In genomic region chr9:43263946-43264451, GRCm38 (mm10) we compare ENCODE assay signal across 9 mouse cellular contexts. TPM values are rescaled to one million over a fixed set of nuclear protein-coding genes. Genes with fewer than 3 reads are reported as not detected.
DNase-seq lines count a peak whose midpoint lies in the region; ATAC-seq and TF ChIP-seq lines count a peak whose summit lies in the region.
"Had no signal": no experiment of that assay in that cellular context is flagged by ENCODE, and none has a peak within 500 bp of the region (broad histone marks: within the 10 kb centered on the region; RNA-seq: fewer than 3 reads in every experiment).

No protein-coding gene starts in this region.

- TF ChIP-seq POLR2A in small intestine, adult 2 months (IDR thresholded peaks at IDR 0.05; ENCODE audit: low read depth, low read length) = no peak
- no peak for TF ChIP-seq POLR2A in cerebellum, adult 2 months (IDR thresholded peaks at IDR 0.05; ENCODE audit: borderline replicate concordance, insufficient read depth, low read length)

- no peak overlapping the region for H3K4me3 ChIP-seq in kidney, embryonic 16.5 days (ENCODE audit: low read length)
- peak overlapping the region; percentile 5; the same call in 1 of the 2 replicates for H3K4me3 ChIP-seq in small intestine, adult 2 months (ENCODE audit: low read depth, low read length)
- no peak overlapping the region for H3K4me3 ChIP-seq in cerebellum, adult 2 months (replicated peaks; ENCODE audit: insufficient read depth, low read depth, low read length)

- peak; percentile 41 for DNase-seq in ovary, adult 18-20 months (ENCODE audit: low spot score)
- DNase-seq in ovary, postnatal 10 days (ENCODE audit: low spot score) = no peak
- DNase-seq in gastrocnemius, postnatal 14 days = peak; percentile 77
- DNase-seq in cerebellum, adult 2 months = no peak
- DNase-seq in frontal cortex, adult 2 months (ENCODE audit: extremely low spot score in 1 of 2, low spot score in 1 of 2) = no peak
- DNase-seq in cerebellum, postnatal 14 days = no peak

- no peaks in the 10 kb centered on the region for H3K9me3 ChIP-seq in kidney, embryonic 16.5 days (ENCODE audit: low read length)

- TF ChIP-seq CTCF in small intestine, adult 2 months (IDR thresholded peaks at IDR 0.05; ENCODE audit: extremely low read depth, insufficient read length, insufficient replicate concordance, low read depth, low read length) = no peak
- TF ChIP-seq CTCF in cerebellum, adult 2 months (IDR thresholded peaks at IDR 0.05; ENCODE audit: borderline replicate concordance, insufficient read depth, low read depth, low read length) = no peak

- intact Hi-C loops in gastrocnemius, postnatal 14 days (cut with DNase I; ENCODE audit: low total_unique reads) = no loop called here

- H3K9ac ChIP-seq in kidney, embryonic 16.5 days (replicated peaks; ENCODE audit: low read length) = peak overlapping the region; percentile 27

- no peak overlapping the region for H3K4me2 ChIP-seq in kidney, embryonic 16.5 days (replicated peaks; ENCODE audit: low read depth, low read length)

- 22% methylated on average over 11 of the region's 11 CpGs for WGBS in kidney, embryonic 16.5 days
- WGBS in small intestine, adult 2 months = 11% methylated on average over 11 of the region's 11 CpGs
- WGBS in cerebellum, adult 2 months = 39% methylated on average over 11 of the region's 11 CpGs

- peak overlapping the region; percentile 87 for H3K27ac ChIP-seq in kidney, embryonic 16.5 days (ENCODE audit: low read length)
- peak overlapping the region; percentile 94 for H3K27ac ChIP-seq in small intestine, adult 2 months (ENCODE audit: insufficient read depth, low read depth, low read length)
- H3K27ac ChIP-seq in cerebellum, adult 2 months (ENCODE audit: insufficient read depth, low read length) = no peak overlapping the region

- ATAC-seq in kidney, embryonic 16.5 days (ENCODE audit: low FRiP score, low TSS enrichment) = peak; percentile 65

- H3K36me3 ChIP-seq in kidney, embryonic 16.5 days (ENCODE audit: insufficient read depth, low read length) = no peaks in the 10 kb centered on the region
- H3K36me3 ChIP-seq in small intestine, adult 2 months (ENCODE audit: control insufficient read depth, insufficient read depth, low read length) = no peaks in the 10 kb centered on the region

- peaks cover 40% of the 10 kb centered on the region for H3K4me1 ChIP-seq in kidney, embryonic 16.5 days (ENCODE audit: insufficient read depth, low read length)
- H3K4me1 ChIP-seq in small intestine, adult 2 months (ENCODE audit: control insufficient read depth, insufficient read depth, insufficient read length, low read length) = peaks cover 28% of the 10 kb centered on the region
- H3K4me1 ChIP-seq in cerebellum, adult 2 months (ENCODE audit: control insufficient read depth, insufficient read depth, low read length) = no peaks in the 10 kb centered on the region

- no peaks in the 10 kb centered on the region for H3K27me3 ChIP-seq in kidney, embryonic 16.5 days (ENCODE audit: insufficient read depth, low read length)
- no peaks in the 10 kb centered on the region for H3K27me3 ChIP-seq in small intestine, adult 2 months (ENCODE audit: control insufficient read depth, insufficient read depth, low read length)
- no peaks in the 10 kb centered on the region for H3K27me3 ChIP-seq in cerebellum, adult 2 months (ENCODE audit: control insufficient read depth, insufficient read depth, low read length)

RNA-seq across cellular contexts. Expression of gene Oaf, which starts 24.3 kb away (rescaled TPM):
- 10 to 100 TPM; 12.0 to 24.9 TPM for total RNA-seq in gastrocnemius, postnatal 14 days (2021)
- polyA plus RNA-seq in kidney, embryonic 16.5 days (2015; fragmentation: Nextera tagmentation; extraction: Ambion mirVana) = 46.6 and 63.8 TPM in 2 replicates
- 21.4 and 35.7 TPM in 2 replicates for polyA plus RNA-seq in small intestine, adult 2 months (2012; rRNA removed)
- polyA plus RNA-seq in cerebellum, adult 2 months (2012; rRNA removed) = 5.2 and 6.3 TPM in 2 replicates
- 23.9 and 27.8 TPM in 2 replicates for polyA plus RNA-seq in frontal cortex, adult 2 months (2012; rRNA removed)
- total RNA-seq: neutrophil, adult 5-6 weeks had no signal

RNA-seq across cellular contexts. Expression of gene Trim29, which starts 46.6 kb away (rescaled TPM):
- total RNA-seq in gastrocnemius, postnatal 14 days (2021) = under 1 TPM; 0.08 to 0.16 TPM
- 1.1 and 2.0 TPM in 2 replicates for polyA plus RNA-seq in kidney, embryonic 16.5 days (2015; fragmentation: Nextera tagmentation; extraction: Ambion mirVana)
- 0.11 and 0.79 TPM in 2 replicates for polyA plus RNA-seq in small intestine, adult 2 months (2012; rRNA removed)
- 0.18 and 0.44 TPM in 2 replicates for polyA plus RNA-seq in cerebellum, adult 2 months (2012; rRNA removed)
- 0.19 and 0.36 TPM in 2 replicates for polyA plus RNA-seq in frontal cortex, adult 2 months (2012; rRNA removed)

RNA-seq across cellular contexts. Expression of gene Pou2f3, which starts 53.8 kb away (rescaled TPM):
- under 1 TPM in 1 of 2 experiments, not detected in 1; 0.11 TPM for total RNA-seq in gastrocnemius, postnatal 14 days (2021)
- polyA plus RNA-seq in kidney, embryonic 16.5 days (2015; fragmentation: Nextera tagmentation; extraction: Ambion mirVana) = 0.15 and 0.18 TPM in 2 replicates
- polyA plus RNA-seq in small intestine, adult 2 months (2012; rRNA removed) = 0.55 and 1.2 TPM in 2 replicates
- polyA plus RNA-seq in cerebellum, adult 2 months (2012; rRNA removed) = 0.07 and 0.10 TPM in 2 replicates
- 0.17 and 0.26 TPM in 2 replicates for polyA plus RNA-seq in frontal cortex, adult 2 months (2012; rRNA removed)
- total RNA-seq: neutrophil, adult 5-6 weeks had no signal

Comparison
In these comparisons a context has a peak if more than half of its experiments do, and no peak if none do; other contexts are left out.
1. DNase-seq: peak in ovary, adult 18-20 months (single experiment) and gastrocnemius, postnatal 14 days (single experiment); none in ovary, postnatal 10 days (single experiment), cerebellum, adult 2 months (0 of 2), frontal cortex, adult 2 months (0 of 2) and cerebellum, postnatal 14 days (0 of 2).